Mouse (Mus musculus) E14TG2a.4 (cell line): Measurements from ENCODE around the gene Phf20.

ENCODE experiments used
- CTCF ChIP-seq: conservative IDR thresholded peaks from 2 replicates; pipeline ENCODE4 v1.5.1; 2014; ENCODE audit warnings: low read length
- NANOG ChIP-seq: IDR thresholded peaks from 2 replicates; pipeline ENCODE4 v1.6.1; 2014; ENCODE audit warnings: borderline replicate concordance, low read length, mixed read lengths

GRCm38 (mm10) chr2:156321538-156321937, 125.3 kb downstream of the Phf20 start:
- TF ChIP-seq CTCF (no peak), NANOG (no peak)
